Mouse (Mus musculus): ENCODE measurements around the gene Tipin.

- TF ChIP-seq CTCF (IDR thresholded peaks at IDR 0.05; ENCODE audit: low read depth) (no peak), EP300 (IDR thresholded peaks at IDR 0.05; ENCODE audit: low read depth) (no peak)
These were observed 49.7 kb upstream of the Tipin start for GRCm38 (mm10) chr9:64231674-64232073.

Measured in liver, postnatal 0 days (tissue).